Mouse (Mus musculus): ENCODE results near the gene Gm42791.

DNA sequence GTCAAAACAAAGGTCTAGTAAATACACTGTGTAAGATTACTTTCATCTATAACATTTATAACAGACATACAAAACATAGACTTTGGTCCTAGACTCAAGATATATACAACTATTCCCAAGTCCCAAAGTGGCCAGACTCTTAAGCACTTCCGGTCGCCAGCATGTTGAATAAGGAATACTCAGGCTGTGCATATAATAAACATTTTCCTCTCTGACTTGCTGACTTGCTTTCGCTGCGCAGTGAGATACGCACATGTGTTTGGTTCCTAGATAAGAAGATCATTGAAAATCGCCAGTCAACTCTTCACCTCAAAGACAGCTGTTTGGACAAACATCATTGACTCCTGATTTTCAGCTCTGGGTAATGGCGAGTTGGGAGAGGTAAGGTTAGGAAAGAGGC is 127.8 kb downstream of the Gm42791 start:
- TF ChIP-seq CTCF (IDR thresholded peaks at IDR 0.05; ENCODE audit: low read depth): no peak
- TF ChIP-seq EP300 (IDR thresholded peaks at IDR 0.05; ENCODE audit: low read depth): no peak

All from liver, postnatal 0 days (tissue).